Mouse (Mus musculus): ENCODE data around the gene Apoa1. TPM values are rescaled to one million over a fixed set of nuclear protein-coding genes. Genes with fewer than 3 reads are reported as not detected.

Gene Apoa1
- total RNA-seq, 1 experiment: 0.45 TPM

DNA sequence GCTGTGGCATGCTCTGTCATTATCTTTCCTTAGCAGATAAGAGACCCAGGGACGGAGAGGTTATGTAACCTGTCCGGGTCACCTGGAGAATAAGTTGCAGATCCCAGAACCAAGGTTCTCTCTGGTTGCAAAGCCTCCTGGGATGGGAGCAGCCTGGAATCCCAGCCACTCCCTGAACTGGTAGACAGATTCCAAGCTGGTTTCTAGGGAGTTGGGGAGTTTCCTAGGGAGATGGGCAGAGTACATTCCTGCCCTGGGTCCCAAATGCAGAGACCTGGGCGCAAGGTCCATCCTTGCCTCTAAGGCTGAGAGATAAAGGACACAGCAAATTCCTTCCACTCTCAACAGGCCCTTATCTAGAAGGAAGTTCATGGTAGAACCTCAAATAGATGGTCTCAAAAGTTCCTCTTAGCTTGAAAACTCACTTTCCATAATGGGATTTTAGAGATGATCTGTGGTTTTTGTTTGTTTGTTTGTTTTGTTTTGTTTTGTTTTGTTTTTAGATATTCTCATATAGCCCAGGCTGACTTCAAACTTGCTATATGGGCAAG lies 1.2 kb upstream of the Apoa1 start:
- no peak overlapping the region for H3K27ac ChIP-seq (ENCODE audit: insufficient read depth, low read depth, low read length, poor library complexity, severe bottlenecking)
- in situ Hi-C loops (cut with MboI; ENCODE audit: low sequenced_read_pairs in 2 of 2, unreplicated experiment in 2 of 2): no loop called here
- no peak for DNase-seq (ENCODE audit: low read depth, low spot score)
- H3K9ac ChIP-seq (ENCODE audit: insufficient read depth, low read depth, low read length, poor library complexity, severe bottlenecking): no peak overlapping the region
- TF ChIP-seq ZNF384 (IDR thresholded peaks at IDR 0.05; ENCODE audit: low read depth, low read length): no peak
- TF ChIP-seq HCFC1 (IDR thresholded peaks at IDR 0.05; ENCODE audit: borderline replicate concordance, insufficient read depth, low read length): no peak
- no peak for TF ChIP-seq CHD2 (IDR thresholded peaks at IDR 0.05; ENCODE audit: low read depth, low read length)
- TF ChIP-seq ZC3H11A (IDR thresholded peaks at IDR 0.05; ENCODE audit: borderline replicate concordance, low read depth, low read length): no peak
- TF ChIP-seq MAFK (IDR thresholded peaks at IDR 0.05; ENCODE audit: insufficient read depth, low read depth, low read length): no peak
- H3K4me3 ChIP-seq (ENCODE audit: insufficient read depth in 1 of 2, low read depth in 1 of 2, low read length in 2 of 2, poor library complexity in 1 of 2, severe bottlenecking in 1 of 2): no peak overlapping the region
- no peaks in the 10 kb centered on the region for H3K36me3 ChIP-seq (ENCODE audit: control insufficient read depth, insufficient read depth, low read length, poor library complexity, severe bottlenecking)
- H3K9me3 ChIP-seq (ENCODE audit: control insufficient read depth, insufficient read depth, low read depth, low read length): no peaks in the 10 kb centered on the region
- H3K4me1 ChIP-seq (ENCODE audit: control insufficient read depth in 2 of 2, insufficient read depth in 2 of 2, low read length in 2 of 2, poor library complexity in 1 of 2): peaks cover 0 to 3% of the 10 kb centered on the region in 2 experiments; a peak in 1 of 4 replicates

DNA sequence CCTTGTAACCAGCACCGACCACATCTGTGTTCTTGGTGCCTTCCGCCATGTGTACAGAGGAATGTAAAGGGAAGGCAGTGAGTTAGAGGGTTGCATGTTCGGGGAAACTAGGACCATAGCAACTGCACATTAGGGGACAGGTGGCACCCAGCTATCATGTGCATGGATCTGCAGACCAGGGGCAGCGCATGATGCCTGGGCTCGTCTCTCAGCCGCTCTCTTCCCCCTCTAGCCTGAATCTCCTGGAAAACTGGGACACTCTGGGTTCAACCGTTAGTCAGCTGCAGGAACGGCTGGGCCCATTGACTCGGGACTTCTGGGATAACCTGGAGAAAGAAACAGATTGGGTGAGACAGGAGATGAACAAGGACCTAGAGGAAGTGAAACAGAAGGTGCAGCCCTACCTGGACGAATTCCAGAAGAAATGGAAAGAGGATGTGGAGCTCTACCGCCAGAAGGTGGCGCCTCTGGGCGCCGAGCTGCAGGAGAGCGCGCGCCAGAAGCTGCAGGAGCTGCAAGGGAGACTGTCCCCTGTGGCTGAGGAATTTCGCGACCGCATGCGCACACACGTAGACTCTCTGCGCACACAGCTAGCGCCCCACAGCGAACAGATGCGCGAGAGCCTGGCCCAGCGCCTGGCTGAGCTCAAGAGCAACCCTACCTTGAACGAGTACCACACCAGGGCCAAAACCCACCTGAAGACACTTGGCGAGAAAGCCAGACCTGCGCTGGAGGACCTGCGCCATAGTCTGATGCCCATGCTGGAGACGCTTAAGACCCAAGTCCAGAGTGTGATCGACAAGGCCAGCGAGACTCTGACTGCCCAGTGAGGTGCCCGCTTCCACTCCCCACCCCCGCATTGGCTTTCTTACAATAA lies 1.4 kb downstream of the Apoa1 start:
- in situ Hi-C loops (cut with MboI; ENCODE audit: low sequenced_read_pairs in 2 of 2, unreplicated experiment in 2 of 2): no loop called here
- Histone ChIP-seq H3K4me3 (ENCODE audit: insufficient read depth in 1 of 2, low read depth in 1 of 2, low read length in 2 of 2, poor library complexity in 1 of 2, severe bottlenecking in 1 of 2) (peak overlapping the region; percentile 50 to 59), H3K27ac (ENCODE audit: insufficient read depth, low read depth, low read length, poor library complexity, severe bottlenecking) (no peak overlapping the region)

DNA sequence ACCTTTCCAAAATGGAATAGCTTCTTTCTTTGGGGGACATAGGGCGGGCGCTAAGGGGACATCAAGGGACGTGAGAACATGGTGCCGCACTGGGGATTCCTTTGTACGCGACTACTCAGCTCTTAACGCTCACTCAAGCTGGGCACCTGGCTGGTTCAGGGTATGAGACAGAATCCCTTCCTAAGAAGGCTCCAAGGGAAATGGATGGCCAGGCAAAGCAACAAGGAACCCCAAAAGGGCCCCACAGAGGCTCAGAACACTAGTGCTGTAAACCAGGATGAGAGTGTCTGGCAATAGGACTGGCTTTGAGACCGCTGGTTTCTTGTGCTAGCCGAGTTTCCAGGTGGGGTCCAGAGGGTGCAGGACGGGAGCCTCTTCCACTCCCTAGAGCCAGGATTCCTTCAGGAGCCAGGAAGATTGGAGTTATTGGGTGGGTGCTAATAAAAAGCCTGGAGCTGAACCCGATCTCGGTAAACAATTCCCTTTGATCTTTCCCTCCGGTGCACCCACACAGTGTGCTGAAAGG lies 2.1 kb downstream of the Apoa1 start:
- H3K9me3 ChIP-seq (ENCODE audit: control insufficient read depth, insufficient read depth, low read depth, low read length): no peaks in the 10 kb centered on the region
- peak overlapping the region; percentile 50 to 59 for H3K4me3 ChIP-seq (ENCODE audit: insufficient read depth in 1 of 2, low read depth in 1 of 2, low read length in 2 of 2, poor library complexity in 1 of 2, severe bottlenecking in 1 of 2)
- no peaks in the 10 kb centered on the region for H3K36me3 ChIP-seq (ENCODE audit: control insufficient read depth, insufficient read depth, low read length, poor library complexity, severe bottlenecking)
- TF ChIP-seq ZC3H11A (IDR thresholded peaks at IDR 0.05; ENCODE audit: borderline replicate concordance, low read depth, low read length): no peak
- TF ChIP-seq CHD2 (IDR thresholded peaks at IDR 0.05; ENCODE audit: low read depth, low read length): no peak
- TF ChIP-seq MAFK (IDR thresholded peaks at IDR 0.05; ENCODE audit: insufficient read depth, low read depth, low read length): no peak
- no peak for TF ChIP-seq ZNF384 (IDR thresholded peaks at IDR 0.05; ENCODE audit: low read depth, low read length)
- no peak for TF ChIP-seq HCFC1 (IDR thresholded peaks at IDR 0.05; ENCODE audit: borderline replicate concordance, insufficient read depth, low read length)
- H3K27ac ChIP-seq (ENCODE audit: insufficient read depth, low read depth, low read length, poor library complexity, severe bottlenecking): no peak overlapping the region
- in situ Hi-C loops (cut with MboI; ENCODE audit: low sequenced_read_pairs in 2 of 2, unreplicated experiment in 2 of 2): no loop called here
- peaks cover 0 to 3% of the 10 kb centered on the region in 2 experiments; a peak in 1 of 4 replicates for H3K4me1 ChIP-seq (ENCODE audit: control insufficient read depth in 2 of 2, insufficient read depth in 2 of 2, low read length in 2 of 2, poor library complexity in 1 of 2)
- DNase-seq (ENCODE audit: low read depth, low spot score): no peak
- H3K9ac ChIP-seq (ENCODE audit: insufficient read depth, low read depth, low read length, poor library complexity, severe bottlenecking): peak overlapping the region; percentile 45

More for the DNA sequence above, 1.4 kb downstream of the Apoa1 start:
- peak; percentile 76 for DNase-seq (ENCODE audit: low read depth, low spot score)
- Histone ChIP-seq H3K4me1 (ENCODE audit: control insufficient read depth in 2 of 2, insufficient read depth in 2 of 2, low read length in 2 of 2, poor library complexity in 1 of 2) (peaks cover 0 to 3% of the 10 kb centered on the region in 2 experiments; a peak in 1 of 4 replicates), H3K36me3 (ENCODE audit: control insufficient read depth, insufficient read depth, low read length, poor library complexity, severe bottlenecking) (no peaks in the 10 kb centered on the region), H3K9ac (ENCODE audit: insufficient read depth, low read depth, low read length, poor library complexity, severe bottlenecking) (peak overlapping the region; percentile 45), H3K9me3 (ENCODE audit: control insufficient read depth, insufficient read depth, low read depth, low read length) (no peaks in the 10 kb centered on the region)
- TF ChIP-seq ZC3H11A (IDR thresholded peaks at IDR 0.05; ENCODE audit: borderline replicate concordance, low read depth, low read length): no peak
- 0 out of 2 replicates have a peak, but pooled peaks have one; percentile 41 for TF ChIP-seq HCFC1 (IDR thresholded peaks at IDR 0.05; ENCODE audit: borderline replicate concordance, insufficient read depth, low read length)

DNA sequence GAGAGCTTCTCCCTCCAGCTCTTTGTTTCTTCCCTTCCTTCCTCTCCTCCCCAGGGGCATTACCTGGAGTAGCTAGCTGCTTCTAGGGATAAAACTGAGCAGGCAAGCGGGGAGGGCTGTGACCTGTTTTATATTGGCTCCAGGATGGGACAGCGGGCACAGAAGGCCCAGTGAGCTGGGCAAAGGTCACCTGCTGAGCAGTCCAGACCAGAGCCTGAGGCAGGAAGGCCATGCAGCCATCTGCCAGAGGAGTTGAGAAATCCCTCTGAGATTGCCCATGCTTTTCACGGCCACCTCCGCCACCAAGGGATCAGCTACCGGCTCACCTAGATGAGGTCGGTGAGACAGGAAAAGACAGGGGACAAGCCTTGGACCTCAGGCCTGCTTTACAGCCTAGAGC lies 6.8 kb downstream of the Apoa1 start:
- in situ Hi-C loops (cut with MboI; ENCODE audit: low sequenced_read_pairs in 2 of 2, unreplicated experiment in 2 of 2): no loop called here
- Histone ChIP-seq H3K27ac (ENCODE audit: insufficient read depth, low read depth, low read length, poor library complexity, severe bottlenecking) (no peak overlapping the region), H3K4me3 (ENCODE audit: insufficient read depth in 1 of 2, low read depth in 1 of 2, low read length in 2 of 2, poor library complexity in 1 of 2, severe bottlenecking in 1 of 2) (no peak overlapping the region), H3K9me3 (ENCODE audit: control insufficient read depth, insufficient read depth, low read depth, low read length) (no peaks in the 10 kb centered on the region), H3K4me1 (ENCODE audit: control insufficient read depth in 2 of 2, insufficient read depth in 2 of 2, low read length in 2 of 2, poor library complexity in 1 of 2) (peaks cover 0 to 2% of the 10 kb centered on the region in 2 experiments; a peak in 1 of 4 replicates), H3K9ac (ENCODE audit: insufficient read depth, low read depth, low read length, poor library complexity, severe bottlenecking) (no peak overlapping the region), H3K36me3 (ENCODE audit: control insufficient read depth, insufficient read depth, low read length, poor library complexity, severe bottlenecking) (no peaks in the 10 kb centered on the region)
- TF ChIP-seq CHD2 (IDR thresholded peaks at IDR 0.05; ENCODE audit: low read depth, low read length) (no peak), ZC3H11A (IDR thresholded peaks at IDR 0.05; ENCODE audit: borderline replicate concordance, low read depth, low read length) (no peak), ZNF384 (IDR thresholded peaks at IDR 0.05; ENCODE audit: low read depth, low read length) (no peak), MAFK (IDR thresholded peaks at IDR 0.05; ENCODE audit: insufficient read depth, low read depth, low read length) (no peak), HCFC1 (IDR thresholded peaks at IDR 0.05; ENCODE audit: borderline replicate concordance, insufficient read depth, low read length) (no peak)
- DNase-seq (ENCODE audit: low read depth, low spot score): no peak

Data from ES-E14 (cell line).